Mouse (Mus musculus) erythroblast, embryonic 14.5 days (primary cell): ENCODE results near the gene Fkbp7.

ENCODE experiments used
- GATA1 ChIP-seq: IDR thresholded peaks from 2 replicates; pipeline ENCODE4 v1.6.1; 2012; ENCODE audit warnings: low read length, inconsistent platforms, mixed read lengths
- TAL1 ChIP-seq: IDR thresholded peaks from 3 replicates; pipeline ENCODE4 v1.6.1; 2012; ENCODE audit warnings: low read length, inconsistent platforms, mixed read lengths

DNA sequence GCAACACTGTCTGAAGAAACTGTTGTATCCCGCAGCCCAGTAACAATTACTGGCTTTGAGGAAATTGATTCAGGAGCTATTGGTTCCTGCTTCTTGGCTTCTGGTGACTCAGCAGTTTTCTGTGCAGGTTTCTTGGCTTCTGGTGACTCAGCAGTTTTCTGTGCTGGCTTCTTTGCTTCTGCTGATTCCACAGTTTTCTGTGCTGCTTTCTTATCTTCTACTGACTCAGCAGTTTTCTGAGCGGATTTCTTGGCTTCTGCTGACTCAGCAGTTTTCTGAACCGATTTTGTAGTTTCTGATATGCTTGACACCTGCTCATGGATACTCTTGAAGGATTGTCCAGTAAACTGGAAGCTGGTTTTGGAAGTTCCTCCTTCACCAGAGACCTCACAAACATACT is 35.6 kb upstream of the Fkbp7 start:
- no peak for TF ChIP-seq GATA1
- TF ChIP-seq TAL1 = no peak
